Mouse (Mus musculus) CH12.LX (cell line): ENCODE measurements around the gene Efemp2. TPM values are rescaled to one million over a fixed set of nuclear protein-coding genes. Genes with fewer than 3 reads are reported as not detected.

Experiments
- DNase-seq: peaks from one replicate; pipeline ENCODE4 v3.0.0-alpha.2; 2013; ENCODE audit errors: extremely low read depth
- H3K27ac ChIP-seq: 2 replicates; pipeline ENCODE4 v1.5.1; 2012; ENCODE audit warnings: low read depth, mild to moderate bottlenecking, control low read depth, moderate library complexity; ENCODE audit not compliant: insufficient read depth
- H3K27me3 ChIP-seq: replicated peaks from 2 replicates; pipeline ENCODE3; 2012; ENCODE audit warnings: inconsistent platforms
- H3K36me3 ChIP-seq, 2 experiments: replicated peaks in 1 of 2; 2 replicates each; pipeline versions ENCODE3 to v1.6.1; 2012; ENCODE audit warnings: inconsistent platforms in 1 of 2, low read length in 1 of 2, mild to moderate bottlenecking in 1 of 2, mixed read lengths in 1 of 2, moderate library complexity in 1 of 2; ENCODE audit not compliant: control insufficient read depth in 1 of 2, insufficient read depth in 1 of 2
- H3K4me1 ChIP-seq, 2 experiments: 2 replicates each; pipeline ENCODE4 v1.6.1; 2012; ENCODE audit warnings: inconsistent platforms in 1 of 2, moderate library complexity in 1 of 2; ENCODE audit not compliant: insufficient read depth in 2 of 2, control insufficient read depth in 1 of 2
- H3K4me2 ChIP-seq: 2 replicates; pipeline ENCODE4 v1.6.1; 2012; ENCODE audit warnings: low read depth, mild to moderate bottlenecking, control low read depth; ENCODE audit not compliant: poor library complexity, insufficient read depth, severe bottlenecking
- H3K4me3 ChIP-seq, 3 experiments: fragments of 150-350 bp in 1 of 3; sonication (generic) in 1 of 3; replicated peaks in 1 of 3; 2 replicates each; pipeline versions ENCODE3 to v1.5.1; 2011 to 2012; ENCODE audit warnings: low read depth in 2 of 3, low read length in 2 of 3, mild to moderate bottlenecking in 2 of 3, moderate library complexity in 2 of 3, control low read depth in 1 of 3, improper control_type of control experiment in 1 of 3, inconsistent platforms in 1 of 3, mixed read lengths in 1 of 3; ENCODE audit not compliant: poor library complexity in 1 of 3
- H3K79me2 ChIP-seq: replicated peaks from 2 replicates; pipeline ENCODE4 v1.6.1; 2012; ENCODE audit warnings: mild to moderate bottlenecking, moderate library complexity; ENCODE audit not compliant: control insufficient read depth, poor library complexity, insufficient read depth, severe bottlenecking; ENCODE audit errors: extremely low read depth
- H3K9ac ChIP-seq: 2 replicates; pipeline ENCODE4 v1.6.1; 2012; ENCODE audit warnings: low read depth, mild to moderate bottlenecking, control low read depth, moderate library complexity; ENCODE audit not compliant: insufficient read depth
- H3K9me3 ChIP-seq: replicated peaks from 2 replicates; pipeline ENCODE3; 2012; ENCODE audit warnings: low read length, inconsistent platforms, mixed read lengths
- BHLHE40 ChIP-seq: IDR thresholded peaks from 2 replicates; pipeline ENCODE4 v1.6.1; 2011; ENCODE audit warnings: mild to moderate bottlenecking, low read depth, low read length, improper control_type of control experiment
- CHD1 ChIP-seq: IDR thresholded peaks from 2 replicates; pipeline ENCODE4 v1.6.1; 2012; ENCODE audit warnings: low read depth, low read length, improper control_type of control experiment, inconsistent platforms
- CHD2 ChIP-seq: IDR thresholded peaks from 2 replicates; pipeline ENCODE4 v1.6.1; 2011; ENCODE audit warnings: low read length, improper control_type of control experiment
- CTCF ChIP-seq, 2 experiments: IDR thresholded peaks in 1 of 2; conservative IDR thresholded peaks in 1 of 2; 2 replicates each; pipeline ENCODE4 v1.5.1; 2011 to 2012; ENCODE audit warnings: low read depth in 2 of 2, low read length in 2 of 2, improper control_type of control experiment in 1 of 2, inconsistent platforms in 1 of 2, mild to moderate bottlenecking in 1 of 2, moderate library complexity in 1 of 2
- E2F4 ChIP-seq: IDR thresholded peaks from 2 replicates; pipeline ENCODE4 v1.6.1; 2011; ENCODE audit warnings: low read depth, low read length, improper control_type of control experiment; ENCODE audit not compliant: insufficient replicate concordance
- ELF1 ChIP-seq: IDR thresholded peaks from 2 replicates; pipeline ENCODE4 v1.6.1; 2014; ENCODE audit warnings: low read depth, mild to moderate bottlenecking, inconsistent platforms, low read length, improper control_type of control experiment
- ETS1 ChIP-seq: conservative IDR thresholded peaks from 2 replicates; pipeline ENCODE4 v1.6.1; 2012; ENCODE audit warnings: low read depth, mild to moderate bottlenecking, inconsistent platforms, low read length, improper control_type of control experiment, moderate library complexity
- GABPA ChIP-seq: IDR thresholded peaks from 2 replicates; pipeline ENCODE4 v1.6.1; 2012; ENCODE audit warnings: low read depth, low read length, improper control_type of control experiment, inconsistent platforms; ENCODE audit not compliant: insufficient replicate concordance
- IRF4 ChIP-seq: IDR thresholded peaks from 2 replicates; pipeline ENCODE4 v1.6.1; 2014; ENCODE audit warnings: low read depth, mild to moderate bottlenecking, inconsistent platforms, low read length, improper control_type of control experiment
- JUN ChIP-seq: IDR thresholded peaks from 2 replicates; pipeline ENCODE4 v1.6.1; 2011; ENCODE audit warnings: low read depth, mild to moderate bottlenecking, low read length, improper control_type of control experiment, moderate library complexity; ENCODE audit not compliant: insufficient read depth
- JUND ChIP-seq: conservative IDR thresholded peaks from 2 replicates; pipeline ENCODE4 v1.6.1; 2011; ENCODE audit warnings: low read depth, low read length, improper control_type of control experiment
- MAFK ChIP-seq: IDR thresholded peaks from 2 replicates; pipeline ENCODE4 v1.6.1; 2011; ENCODE audit warnings: low read length, improper control_type of control experiment; ENCODE audit not compliant: insufficient replicate concordance
- MAX ChIP-seq: IDR thresholded peaks from 2 replicates; pipeline ENCODE4 v1.6.1; 2011; ENCODE audit warnings: low read length, improper control_type of control experiment
- MAZ ChIP-seq: IDR thresholded peaks from 2 replicates; pipeline ENCODE4 v1.6.1; 2012; ENCODE audit warnings: low read depth, mild to moderate bottlenecking, inconsistent platforms, low read length, improper control_type of control experiment, moderate library complexity
- MEF2A ChIP-seq: IDR thresholded peaks from 2 replicates; pipeline ENCODE4 v1.6.1; 2014; ENCODE audit warnings: low read depth, mild to moderate bottlenecking, inconsistent platforms, low read length, improper control_type of control experiment, borderline replicate concordance
- MYC ChIP-seq: IDR thresholded peaks from 2 replicates; pipeline ENCODE4 v1.6.1; 2011; ENCODE audit warnings: low read depth, mild to moderate bottlenecking, improper control_type of control experiment, low read length
- NELFE ChIP-seq: IDR thresholded peaks from 2 replicates; pipeline ENCODE4 v1.6.1; 2011; ENCODE audit warnings: low read depth, low read length, improper control_type of control experiment
- NRF1 ChIP-seq: IDR thresholded peaks from 2 replicates; pipeline ENCODE4 v1.6.1; 2014; ENCODE audit warnings: low read depth, mild to moderate bottlenecking, inconsistent platforms, low read length, improper control_type of control experiment, moderate library complexity
- PAX5 ChIP-seq: IDR thresholded peaks from 2 replicates; pipeline ENCODE4 v1.6.1; 2012; ENCODE audit warnings: low read length, inconsistent platforms, mixed read lengths
- POLR2A ChIP-seq: IDR thresholded peaks from 2 replicates; pipeline ENCODE4 v1.6.1; 2011; ENCODE audit warnings: low read depth, mild to moderate bottlenecking, improper control_type of control experiment, low read length
- POLR2AphosphoS2 ChIP-seq: IDR thresholded peaks from 2 replicates; pipeline ENCODE4 v1.6.1; 2011; ENCODE audit warnings: low read depth, low read length, improper control_type of control experiment
- RCOR1 ChIP-seq: conservative IDR thresholded peaks from 2 replicates; pipeline ENCODE4 v1.6.1; 2012; ENCODE audit warnings: low read depth, mild to moderate bottlenecking, inconsistent platforms, low read length, improper control_type of control experiment
- SIN3A ChIP-seq: IDR thresholded peaks from 2 replicates; pipeline ENCODE4 v1.6.1; 2012; ENCODE audit warnings: low read length, improper control_type of control experiment, inconsistent platforms
- SMC3 ChIP-seq: IDR thresholded peaks from 2 replicates; pipeline ENCODE4 v1.6.1; 2011; ENCODE audit warnings: low read depth, low read length, improper control_type of control experiment
- TBP ChIP-seq: conservative IDR thresholded peaks from 2 replicates; pipeline ENCODE4 v1.6.1; 2011; ENCODE audit warnings: low read depth, low read length, improper control_type of control experiment
- USF2 ChIP-seq: conservative IDR thresholded peaks from 2 replicates; pipeline ENCODE4 v1.6.1; 2011; ENCODE audit warnings: low read depth, low read length, improper control_type of control experiment
- ZC3H11A ChIP-seq: IDR thresholded peaks from 2 replicates; pipeline ENCODE4 v1.6.1; 2012; ENCODE audit warnings: low read depth, mild to moderate bottlenecking, inconsistent platforms, low read length, improper control_type of control experiment
- ZKSCAN1 ChIP-seq: IDR thresholded peaks from 2 replicates; pipeline ENCODE4 v1.6.1; 2012; ENCODE audit warnings: low read depth, inconsistent platforms, low read length, improper control_type of control experiment, borderline replicate concordance
- ZMIZ1 ChIP-seq: IDR thresholded peaks from 2 replicates; pipeline ENCODE4 v1.6.1; 2012; ENCODE audit warnings: low read depth, mild to moderate bottlenecking, inconsistent platforms, low read length, improper control_type of control experiment
- dilution Hi-C: fragments of 300-500 bp; cut with MboI; formaldehyde crosslinking; loops from 2 replicates; pipeline ENCODE4 v1.14.3; 2020; ENCODE audit warnings: low sequenced_read_pairs; ENCODE audit not compliant: extremely low pct_unique_long_range_greater_than_20kb, extremely low pct_ligation_motif_present
- in situ Hi-C: fragments of 300-500 bp; cut with MboI; formaldehyde crosslinking; loops from 3 replicates; pipeline ENCODE4 v1.14.3; 2019; ENCODE audit warnings: low sequenced_read_pairs, low pct_ligation_motif_present, low pct_unique_long_range_greater_than_20kb, mixed read lengths
- polyA plus RNA-seq: library from polyadenylated mRNA; unstranded; fragments of >175 nt; gene quantifications from 2 replicates; pipeline ENCODE4 v1.2.1, GENCODE M21; 2012; ENCODE audit warnings: low read depth; ENCODE audit not compliant: insufficient read length
- total RNA-seq, 2 experiments: library from RNA; depleted of rRNA; stranded (reverse); fragments of 300-350 nt in 1 of 2; fragments of >200 nt in 1 of 2; gene quantifications; 2 replicates each; pipeline ENCODE4 v1.2.3; 2012 to 2014

The Efemp2 gene
- total and polyA plus RNA-seq, 3 experiments: 0.50 to 0.51 TPM; not detected in 1

DNA sequence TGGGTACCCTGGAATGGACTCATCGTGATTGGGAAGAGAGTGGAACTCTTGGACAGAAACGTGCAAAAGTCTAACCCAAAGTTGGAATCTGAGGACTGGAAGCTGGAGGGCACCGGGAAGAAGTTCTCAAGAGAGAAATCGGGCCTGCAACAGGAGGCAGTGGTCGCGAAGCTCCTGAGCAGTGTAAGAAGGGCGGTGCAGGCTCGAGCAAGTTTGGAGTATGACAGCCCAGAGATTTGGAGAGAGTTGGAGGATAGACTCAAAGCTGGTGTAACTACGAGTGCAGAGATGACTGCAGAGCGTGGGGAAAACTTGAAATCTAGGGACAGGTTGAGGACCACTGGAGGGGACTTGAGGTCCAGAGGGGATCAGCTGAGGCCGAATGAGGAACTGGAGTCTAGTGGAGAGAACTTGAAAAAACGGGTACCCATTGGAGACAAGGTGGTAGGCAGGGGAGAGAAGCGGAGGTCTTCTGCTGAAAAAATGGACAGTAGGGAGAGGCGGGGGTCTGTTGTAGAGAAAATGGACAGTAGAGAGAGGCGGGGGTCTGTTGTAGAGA is 37.4 kb downstream of the Efemp2 start:
- TF ChIP-seq TBP (no peak), ZMIZ1 (0 out of 2 replicates have a peak, but pooled peaks have one; percentile 6), MAX (0 out of 2 replicates have a peak, but pooled peaks have one; percentile 19), CHD1 (0 out of 2 replicates have a peak, but pooled peaks have one; percentile 5)
- DNase-seq: no peak
- H3K4me2 ChIP-seq: peak overlapping the region; percentile 86
- dilution Hi-C loops: no loop called here
- in situ Hi-C loops: no loop called here
- H3K27me3 ChIP-seq: peaks cover 3% of the 10 kb centered on the region
- H3K4me3 ChIP-seq: peak overlapping the region; percentile 56 to 64 (median 63)
- H3K36me3 ChIP-seq: no peaks in the 10 kb centered on the region
- H3K9me3 ChIP-seq: no peaks in the 10 kb centered on the region
- H3K4me1 ChIP-seq: peaks cover 6 to 31% of the 10 kb centered on the region in 2 experiments
- no peak overlapping the region for H3K27ac ChIP-seq
- H3K9ac ChIP-seq: peak overlapping the region; percentile 61
- no peaks in the 10 kb centered on the region for H3K79me2 ChIP-seq

DNA sequence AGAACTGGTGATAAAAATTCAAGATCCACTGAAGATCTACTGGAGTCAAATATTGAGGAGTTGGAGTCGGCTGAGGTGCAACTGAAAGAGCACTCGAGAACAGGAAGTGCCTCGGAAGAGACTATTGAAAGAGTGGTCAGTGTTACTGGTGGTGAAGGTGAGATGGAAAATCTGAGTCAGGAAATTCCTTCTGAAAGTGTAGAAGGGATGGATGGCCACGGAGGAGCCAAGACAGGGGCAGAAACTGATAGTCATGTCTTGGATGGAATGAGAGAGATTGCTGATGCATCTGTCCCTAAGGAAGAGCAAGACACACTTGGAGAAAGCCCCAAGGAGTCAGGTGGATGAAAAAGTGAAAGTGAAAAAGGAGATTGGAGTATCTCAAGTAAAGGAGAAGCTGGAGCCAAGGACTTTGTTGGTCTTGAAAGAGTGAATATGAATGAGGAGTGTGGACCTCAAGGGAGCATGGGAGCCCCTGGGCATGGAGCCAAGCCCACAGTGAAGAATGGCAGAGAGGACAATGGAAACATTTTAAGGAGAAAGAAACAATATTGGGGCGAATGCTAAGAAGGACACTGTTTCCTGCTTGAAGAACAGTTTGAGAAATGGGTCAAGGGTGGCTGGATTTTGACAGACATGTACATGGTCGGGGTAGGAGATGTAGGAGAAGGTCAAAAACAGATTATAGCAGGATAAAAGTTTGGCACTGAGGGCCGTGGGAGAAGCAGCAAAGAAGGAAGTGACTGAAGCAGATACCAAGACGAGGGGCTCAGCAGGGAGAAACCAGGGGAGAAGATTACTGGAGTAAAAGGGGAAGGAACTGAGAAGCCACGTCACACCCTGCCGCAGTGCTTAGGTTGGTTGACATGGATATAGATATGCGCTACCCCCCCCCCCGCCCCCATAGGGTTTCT is 38.6 kb downstream of the Efemp2 start:
- H3K36me3 ChIP-seq: no peaks in the 10 kb centered on the region
- peak overlapping the region; percentile 12; the same call in 1 of the 2 replicates for H3K9ac ChIP-seq
- in situ Hi-C loops (no loop called here), dilution Hi-C loops (no loop called here)
- DNase-seq: peak; percentile 67
- no peaks in the 10 kb centered on the region for H3K79me2 ChIP-seq
- peak overlapping the region; percentile 86 for H3K4me2 ChIP-seq
- H3K4me3 ChIP-seq: peak overlapping the region; percentile 30 to 56 (median 42)
- peaks cover 3% of the 10 kb centered on the region for H3K27me3 ChIP-seq
- H3K4me1 ChIP-seq: peaks cover 6 to 31% of the 10 kb centered on the region in 2 experiments
- no peaks in the 10 kb centered on the region for H3K9me3 ChIP-seq
- H3K27ac ChIP-seq: no peak overlapping the region; the same call in 1 of the 2 replicates
- TF ChIP-seq ETS1 (peak; percentile 70), E2F4 (no peak), POLR2AphosphoS2 (no peak), PAX5 (no peak), RCOR1 (no peak; the same call in 1 of the 2 replicates), CHD1 (no peak), MEF2A (peak; percentile 15; the same call in 1 of the 2 replicates), MAZ (no peak), CTCF (conservative IDR thresholded peaks at IDR 0.05 in 1 of 2, IDR thresholded peaks at IDR 0.05 in 1 of 2; ENCODE audit: low read depth in 2 of 2, low read length in 2 of 2) (no peak), SIN3A (peak; percentile 36), POLR2A (no peak), NELFE (no peak), ZKSCAN1 (no peak), ELF1 (peak; percentile 76), MAX (peak; percentile 23; the same call in 1 of the 2 replicates), IRF4 (peak; percentile 78), ZC3H11A (no peak), TBP (no peak), GABPA (no peak), BHLHE40 (peak; percentile 64; the same call in 1 of the 2 replicates), NRF1 (no peak), JUN (peak; percentile 96), JUND (peak; percentile 97), USF2 (no peak), SMC3 (no peak), MYC (no peak), MAFK (peak; percentile 85), CHD2 (0 out of 2 replicates have a peak, but pooled peaks have one; percentile 26)
